Mouse (Mus musculus) midbrain, embryonic 16.5 days (tissue): Measurements from ENCODE around the gene Vwa8. TPM values are rescaled to one million over a fixed set of nuclear protein-coding genes. Genes with fewer than 3 reads are reported as not detected.

Source experiments
- ATAC-seq: fragments of 200-750 bp; cut with Nextera tagmentation; 2 replicates; pipeline ENCODE4 v1.8.0; 2017; ENCODE audit warnings: moderate TSS enrichment
- H3K27ac ChIP-seq: fragments of 300-500 bp; sonication (generic); 2 replicates; pipeline ENCODE4 v1.5.1; 2014; ENCODE audit warnings: mild to moderate bottlenecking, low read length, mixed read lengths
- H3K27me3 ChIP-seq: fragments of 300-500 bp; sonication (generic); 2 replicates; pipeline ENCODE4 v1.6.1; 2014; ENCODE audit warnings: low read depth, low read length, mixed read lengths; ENCODE audit not compliant: control insufficient read depth, insufficient read depth
- H3K36me3 ChIP-seq: fragments of 300-500 bp; sonication (generic); 2 replicates; pipeline ENCODE4 v1.6.1; 2014; ENCODE audit warnings: mild to moderate bottlenecking, low read length, moderate library complexity, mixed read lengths; ENCODE audit not compliant: control insufficient read depth, insufficient read depth
- H3K4me1 ChIP-seq: fragments of 300-500 bp; sonication (generic); 2 replicates; pipeline ENCODE4 v1.6.1; 2014; ENCODE audit warnings: mild to moderate bottlenecking, low read length, mixed read lengths; ENCODE audit not compliant: control insufficient read depth, insufficient read depth
- H3K4me2 ChIP-seq: fragments of 300-500 bp; sonication (generic); 2 replicates; pipeline ENCODE4 v1.6.1; 2014; ENCODE audit warnings: mild to moderate bottlenecking, low read length, mixed read lengths
- H3K4me3 ChIP-seq: fragments of 300-500 bp; sonication (generic); 2 replicates; pipeline ENCODE4 v1.5.1; 2014; ENCODE audit warnings: low read depth, mild to moderate bottlenecking, low read length, moderate library complexity, mixed read lengths
- H3K9ac ChIP-seq: fragments of 300-500 bp; sonication (generic); 2 replicates; pipeline ENCODE4 v1.6.1; 2014; ENCODE audit warnings: low read depth, low read length, mixed read lengths
- H3K9me3 ChIP-seq: fragments of 300-500 bp; sonication (generic); replicated peaks from 2 replicates; pipeline ENCODE4 v1.6.1; 2014; ENCODE audit warnings: mild to moderate bottlenecking, low read length, mixed read lengths; ENCODE audit not compliant: control insufficient read depth, poor library complexity, severe bottlenecking
- WGBS: fragments of 180-500 bp; shearing (Covaris S2); extraction: QIAGEN DNeasy Blood & Tissue Kit; methylation state at CpG from one replicate; pipeline ENCODE4 v1.1.7; 2014; 5-methylcytosine and 5-hydroxymethylcytosine counted together
- polyA plus RNA-seq: library from polyadenylated mRNA; unstranded; fragments of >200 nt; fragmentation: Nextera tagmentation; extraction: Ambion mirVana; gene quantifications from 2 replicates; pipeline ENCODE4 v1.2.1, GENCODE M21; 2015

Gene Vwa8
- polyA plus RNA-seq, 1 experiment from 2014 or later = 7.3 TPM

GRCm38 (mm10) chr14:78933399-78933798, 84.5 kb downstream of the Vwa8 start:
- peak; percentile 75 for ATAC-seq
- Histone ChIP-seq H3K9ac (no peak overlapping the region), H3K36me3 (peaks cover 4% of the 10 kb centered on the region; the same call in 1 of the 2 replicates), H3K27ac (no peak overlapping the region), H3K4me1 (0 out of 2 replicates have a peak, but pooled peaks cover 2% of the 10 kb centered on the region), H3K9me3 (no peaks in the 10 kb centered on the region), H3K27me3 (no peaks in the 10 kb centered on the region), H3K4me3 (no peak overlapping the region), H3K4me2 (no peak overlapping the region)
- 60% methylated on average over 8 of the region's 8 CpGs for WGBS

- peaks cover 4% of the 10 kb centered on the region; the same call in 1 of the 2 replicates for H3K36me3 ChIP-seq
- WGBS = 95% methylated on average over 6 of the region's 6 CpGs
- no peak overlapping the region for H3K27ac ChIP-seq
- H3K27me3 ChIP-seq = no peaks in the 10 kb centered on the region
- no peak overlapping the region for H3K9ac ChIP-seq
- H3K4me1 ChIP-seq = 0 out of 2 replicates have a peak, but pooled peaks cover 2% of the 10 kb centered on the region
- no peak overlapping the region for H3K4me2 ChIP-seq
- H3K9me3 ChIP-seq = no peaks in the 10 kb centered on the region
- no peak overlapping the region for H3K4me3 ChIP-seq
- ATAC-seq = no peak
These were observed 85.7 kb downstream of the Vwa8 start for GRCm38 (mm10) chr14:78934596-78934995.

GRCm38 (mm10) chr14:78935796-78936195, 86.9 kb downstream of the Vwa8 start:
- Histone ChIP-seq H3K27me3 (no peaks in the 10 kb centered on the region), H3K9me3 (no peaks in the 10 kb centered on the region), H3K27ac (no peak overlapping the region), H3K9ac (no peak overlapping the region), H3K4me2 (no peak overlapping the region), H3K4me1 (0 out of 2 replicates have a peak, but pooled peaks cover 2% of the 10 kb centered on the region), H3K4me3 (no peak overlapping the region), H3K36me3 (peaks cover 4% of the 10 kb centered on the region; the same call in 1 of the 2 replicates)
- 72% methylated on average over 3 of the region's 3 CpGs for WGBS
- no peak for ATAC-seq

- 75% methylated on average over 11 of the region's 11 CpGs for WGBS
- no peak overlapping the region for H3K27ac ChIP-seq
- H3K4me2 ChIP-seq = no peak overlapping the region
These were observed 93.1 kb downstream of the Vwa8 start for GRCm38 (mm10) chr14:78941741-78942475.

GRCm38 (mm10) chr14:78955745-78956144, 106.9 kb downstream of the Vwa8 start:
- Histone ChIP-seq H3K9ac (no peak overlapping the region), H3K4me2 (no peak overlapping the region), H3K27ac (no peak overlapping the region), H3K27me3 (no peaks in the 10 kb centered on the region), H3K4me3 (no peak overlapping the region), H3K4me1 (no peaks in the 10 kb centered on the region), H3K9me3 (no peaks in the 10 kb centered on the region), H3K36me3 (no peaks in the 10 kb centered on the region)
- WGBS = 79% methylated on average over 2 of the region's 2 CpGs
- no peak for ATAC-seq

More at GRCm38 (mm10) chr14:78941741-78942475, 93.1 kb downstream of the Vwa8 start:
- no peak overlapping the region for H3K4me3 ChIP-seq
- H3K9ac ChIP-seq = no peak overlapping the region
- peaks cover 2% of the 10 kb centered on the region; the same call in 1 of the 2 replicates for H3K36me3 ChIP-seq
- no peak for ATAC-seq
- no peaks in the 10 kb centered on the region for H3K4me1 ChIP-seq
- no peaks in the 10 kb centered on the region for H3K27me3 ChIP-seq
- no peaks in the 10 kb centered on the region for H3K9me3 ChIP-seq

GRCm38 (mm10) chr14:78970621-78971020, 121.8 kb downstream of the Vwa8 start:
- Histone ChIP-seq H3K36me3 (0 out of 2 replicates have a peak, but pooled peaks cover 2% of the 10 kb centered on the region), H3K4me1 (no peaks in the 10 kb centered on the region), H3K4me2 (no peak overlapping the region), H3K4me3 (no peak overlapping the region), H3K27ac (no peak overlapping the region), H3K27me3 (no peaks in the 10 kb centered on the region), H3K9me3 (no peaks in the 10 kb centered on the region), H3K9ac (no peak overlapping the region)
- no peak for ATAC-seq
- 95% methylated on average over 10 of the region's 10 CpGs for WGBS

GRCm38 (mm10) chr14:78972424-78972823, 123.6 kb downstream of the Vwa8 start:
- H3K9ac ChIP-seq = no peak overlapping the region
- no peak overlapping the region for H3K4me3 ChIP-seq
- no peak overlapping the region for H3K4me2 ChIP-seq
- H3K36me3 ChIP-seq = 0 out of 2 replicates have a peak, but pooled peaks cover 2% of the 10 kb centered on the region
- no peak for ATAC-seq
- WGBS = 30% methylated on average over 1 of the region's 1 CpGs
- H3K27ac ChIP-seq = no peak overlapping the region
- no peaks in the 10 kb centered on the region for H3K9me3 ChIP-seq
- H3K4me1 ChIP-seq = no peaks in the 10 kb centered on the region
- no peaks in the 10 kb centered on the region for H3K27me3 ChIP-seq

GRCm38 (mm10) chr14:78983104-78983503, 134.3 kb downstream of the Vwa8 start:
- no peaks in the 10 kb centered on the region for H3K27me3 ChIP-seq
- no peak overlapping the region for H3K9ac ChIP-seq
- no peak for ATAC-seq
- H3K36me3 ChIP-seq = no peaks in the 10 kb centered on the region
- 65% methylated on average over 2 of the region's 2 CpGs for WGBS
- no peaks in the 10 kb centered on the region; the same call in 1 of the 2 replicates for H3K4me1 ChIP-seq
- H3K9me3 ChIP-seq = no peaks in the 10 kb centered on the region
- H3K27ac ChIP-seq = peak overlapping the region; percentile 50; the same call in 1 of the 2 replicates
- no peak overlapping the region for H3K4me2 ChIP-seq
- no peak overlapping the region for H3K4me3 ChIP-seq

- H3K9ac ChIP-seq = no peak overlapping the region
- H3K4me3 ChIP-seq = no peak overlapping the region
- 57% methylated on average over 2 of the region's 2 CpGs for WGBS
- no peak for ATAC-seq
- no peaks in the 10 kb centered on the region; the same call in 1 of the 2 replicates for H3K4me1 ChIP-seq
- H3K36me3 ChIP-seq = no peaks in the 10 kb centered on the region
- no peak overlapping the region for H3K27ac ChIP-seq
- no peaks in the 10 kb centered on the region for H3K9me3 ChIP-seq
- no peaks in the 10 kb centered on the region for H3K27me3 ChIP-seq
- no peak overlapping the region for H3K4me2 ChIP-seq
These were observed 135.4 kb downstream of the Vwa8 start for GRCm38 (mm10) chr14:78984296-78984695.
